ENCODE assay signal across 8 mouse cellular contexts in genomic region chr2:15054496-15054895, GRCm38 (mm10). TPM values are rescaled to one million over a fixed set of nuclear protein-coding genes. Genes with fewer than 3 reads are reported as not detected.
DNase-seq lines count a peak whose midpoint lies in the region; ATAC-seq and TF ChIP-seq lines count a peak whose summit lies in the region.

No protein-coding gene starts in this region.

- H3K4me1 ChIP-seq in CH12.LX (ENCODE audit: control insufficient read depth in 1 of 2, insufficient read depth in 2 of 2), result peaks cover 2 to 23% of the 10 kb centered on the region in 2 experiments; a peak in 2 of 4 replicates
- peaks cover 35% of the 10 kb centered on the region for H3K4me1 ChIP-seq in forebrain, embryonic 13.5 days
- H3K4me1 ChIP-seq in liver, embryonic 12.5 days, result peaks cover 30% of the 10 kb centered on the region
- 0 out of 2 replicates have a peak, but pooled peaks cover 7% of the 10 kb centered on the region for H3K4me1 ChIP-seq in stomach, embryonic 15.5 days

- H3K79me2 ChIP-seq in CH12.LX (replicated peaks; ENCODE audit: control insufficient read depth, extremely low read depth, insufficient read depth, poor library complexity, severe bottlenecking), result no peaks in the 10 kb centered on the region; the same call in 1 of the 2 replicates

- TF ChIP-seq POLR2A in CH12.LX (IDR thresholded peaks at IDR 0.05; ENCODE audit: low read depth, low read length), result no peak

- no peak for DNase-seq in gastrocnemius, adult 2 months
- DNase-seq in gastrocnemius, adult 8-10 months (ENCODE audit: low spot score in 2 of 2), result no peak
- peak; percentile 23 for DNase-seq in CH12.LX (ENCODE audit: extremely low read depth)
- DNase-seq in urinary bladder, postnatal 10 days (ENCODE audit: low spot score), result no peak
- no peak for DNase-seq in gastrocnemius, postnatal 10 days

- H3K27me3 ChIP-seq in CH12.LX (replicated peaks), result no peaks in the 10 kb centered on the region
- H3K27me3 ChIP-seq in forebrain, embryonic 13.5 days, result no peaks in the 10 kb centered on the region
- no peaks in the 10 kb centered on the region for H3K27me3 ChIP-seq in liver, embryonic 12.5 days (replicated peaks)
- H3K27me3 ChIP-seq in stomach, embryonic 15.5 days (replicated peaks), result no peaks in the 10 kb centered on the region

- H3K4me2 ChIP-seq in CH12.LX (ENCODE audit: insufficient read depth, low read depth, poor library complexity, severe bottlenecking), result peak overlapping the region; percentile 77
- peak overlapping the region; percentile 64 for H3K4me2 ChIP-seq in forebrain, embryonic 13.5 days
- H3K4me2 ChIP-seq in liver, embryonic 12.5 days, result peak overlapping the region; percentile 71
- peak overlapping the region; percentile 74 for H3K4me2 ChIP-seq in stomach, embryonic 15.5 days

- peak overlapping the region; percentile 85 for H3K9ac ChIP-seq in CH12.LX (ENCODE audit: insufficient read depth, low read depth)
- peak overlapping the region; percentile 73 for H3K9ac ChIP-seq in forebrain, embryonic 13.5 days
- H3K9ac ChIP-seq in liver, embryonic 12.5 days, result peak overlapping the region; percentile 91
- H3K9ac ChIP-seq in stomach, embryonic 15.5 days, result peak overlapping the region; percentile 46

- H3K9me3 ChIP-seq in CH12.LX (replicated peaks; ENCODE audit: low read length), result no peaks in the 10 kb centered on the region
- H3K9me3 ChIP-seq in forebrain, embryonic 13.5 days (replicated peaks), result no peaks in the 10 kb centered on the region
- H3K9me3 ChIP-seq in liver, embryonic 12.5 days (replicated peaks), result no peaks in the 10 kb centered on the region
- H3K9me3 ChIP-seq in stomach, embryonic 15.5 days, result no peaks in the 10 kb centered on the region

- ATAC-seq in forebrain, embryonic 13.5 days, result no peak
- ATAC-seq in liver, embryonic 12.5 days, result peak; percentile 14; the same call in 1 of the 2 replicates
- ATAC-seq in stomach, embryonic 15.5 days (ENCODE audit: insufficient read depth, low FRiP score, low read depth), result peak; percentile 3

- intact Hi-C loops in gastrocnemius, adult 2 months (cut with DNase I), result no loop called here

- H3K4me3 ChIP-seq in gastrocnemius, adult 2 months, result peak overlapping the region; percentile 95
- H3K4me3 ChIP-seq in CH12.LX (replicated peaks in 1 of 3; ENCODE audit: low read depth in 2 of 3, low read length in 2 of 3, poor library complexity in 1 of 3), result peak overlapping the region; percentile 65 to 87 (median 80)
- peak overlapping the region; percentile 74 for H3K4me3 ChIP-seq in forebrain, embryonic 13.5 days
- peak overlapping the region; percentile 93 for H3K4me3 ChIP-seq in liver, embryonic 12.5 days
- peak overlapping the region; percentile 79 for H3K4me3 ChIP-seq in stomach, embryonic 15.5 days (replicated peaks)

- 23% methylated on average over 10 of the region's 10 CpGs for WGBS in forebrain, embryonic 13.5 days
- WGBS in liver, embryonic 12.5 days (ENCODE audit: insufficient replicate concordance), result 23% methylated on average over 10 of the region's 10 CpGs
- WGBS in stomach, embryonic 15.5 days, result 16% methylated on average over 10 of the region's 10 CpGs

- peak overlapping the region; percentile 98 for H3K27ac ChIP-seq in gastrocnemius, adult 2 months
- H3K27ac ChIP-seq in CH12.LX (ENCODE audit: insufficient read depth, low read depth), result peak overlapping the region; percentile 14; the same call in 1 of the 2 replicates
- H3K27ac ChIP-seq in forebrain, embryonic 13.5 days, result peak overlapping the region; percentile 60
- peak overlapping the region; percentile 77 for H3K27ac ChIP-seq in liver, embryonic 12.5 days
- H3K27ac ChIP-seq in stomach, embryonic 15.5 days, result peak overlapping the region; percentile 91

- no peak for TF ChIP-seq RAD21 in CH12.LX (IDR thresholded peaks at IDR 0.05; ENCODE audit: low read depth, low read length)

- in situ Hi-C loops in CH12.LX (cut with MboI; ENCODE audit: low pct_ligation_motif_present, low pct_unique_long_range_greater_than_20kb, low sequenced_read_pairs), result no loop called here

- no peak for TF ChIP-seq EP300 in CH12.LX (IDR thresholded peaks at IDR 0.05; ENCODE audit: low read length)

- no peak for TF ChIP-seq CTCF in gastrocnemius, adult 2 months (IDR thresholded peaks at IDR 0.05)
- no peak for TF ChIP-seq CTCF in CH12.LX (conservative IDR thresholded peaks at IDR 0.05 in 1 of 2, IDR thresholded peaks at IDR 0.05 in 1 of 2; ENCODE audit: low read depth in 2 of 2, low read length in 2 of 2)

- no peaks in the 10 kb centered on the region for H3K36me3 ChIP-seq in CH12.LX (replicated peaks in 1 of 2; ENCODE audit: control insufficient read depth in 1 of 2, insufficient read depth in 1 of 2, low read length in 1 of 2)
- 0 out of 2 replicates have a peak, but pooled peaks cover 5% of the 10 kb centered on the region for H3K36me3 ChIP-seq in forebrain, embryonic 13.5 days (ENCODE audit: poor library complexity, severe bottlenecking)
- H3K36me3 ChIP-seq in liver, embryonic 12.5 days, result no peaks in the 10 kb centered on the region
- H3K36me3 ChIP-seq in stomach, embryonic 15.5 days, result no peaks in the 10 kb centered on the region

- dilution Hi-C loops in CH12.LX (cut with MboI; ENCODE audit: extremely low pct_ligation_motif_present, extremely low pct_unique_long_range_greater_than_20kb, low sequenced_read_pairs), result no loop called here

TF ChIP-seq in CH12.LX, 34 proteins besides CTCF, POLR2A, EP300 and RAD21:
- no peak for TF ChIP-seq NRF1 (IDR thresholded peaks at IDR 0.05; ENCODE audit: low read depth, low read length)
- no peak for TF ChIP-seq ETS1 (conservative IDR thresholded peaks at IDR 0.05; ENCODE audit: low read depth, low read length)
- no peak for TF ChIP-seq UBTF (IDR thresholded peaks at IDR 0.05; ENCODE audit: low read depth, low read length)
- TF ChIP-seq MAFK (IDR thresholded peaks at IDR 0.05; ENCODE audit: insufficient replicate concordance, low read length), result no peak
- no peak for TF ChIP-seq TCF12 (IDR thresholded peaks at IDR 0.05; ENCODE audit: low read depth, low read length)
- no peak for TF ChIP-seq MYC (IDR thresholded peaks at IDR 0.05; ENCODE audit: low read depth, low read length)
- TF ChIP-seq GABPA (IDR thresholded peaks at IDR 0.05; ENCODE audit: insufficient replicate concordance, low read depth, low read length), result no peak
- TF ChIP-seq IRF4 (IDR thresholded peaks at IDR 0.05; ENCODE audit: low read depth, low read length), result no peak
- TF ChIP-seq ZC3H11A (IDR thresholded peaks at IDR 0.05; ENCODE audit: low read depth, low read length), result no peak
- TF ChIP-seq SMC3 (IDR thresholded peaks at IDR 0.05; ENCODE audit: low read depth, low read length), result no peak
- TF ChIP-seq HCFC1 (IDR thresholded peaks at IDR 0.05; ENCODE audit: low read depth, low read length), result no peak
- TF ChIP-seq ELF1 (IDR thresholded peaks at IDR 0.05; ENCODE audit: low read depth, low read length), result no peak
- no peak for TF ChIP-seq CHD2 (IDR thresholded peaks at IDR 0.05; ENCODE audit: low read length)
- TF ChIP-seq BHLHE40 (IDR thresholded peaks at IDR 0.05; ENCODE audit: low read depth, low read length), result no peak
- no peak for TF ChIP-seq JUN (IDR thresholded peaks at IDR 0.05; ENCODE audit: insufficient read depth, low read depth, low read length)
- TF ChIP-seq NELFE (IDR thresholded peaks at IDR 0.05; ENCODE audit: low read depth, low read length), result no peak
- TF ChIP-seq USF1 (IDR thresholded peaks at IDR 0.05; ENCODE audit: low read depth, low read length), result no peak

RNA-seq across cellular contexts. Expression of gene Nsun6, which starts 0.4 kb away (rescaled TPM):
- total RNA-seq in gastrocnemius, adult 2 months (2021), result 1 to 10 TPM; 2.3 to 2.8 TPM
- total RNA-seq in gastrocnemius, adult 8-10 months (2022), result 1 to 10 TPM; 1.8 to 2.8 (median 1.9) TPM
- 4.6 and 5.0 TPM in 2 replicates for total RNA-seq in CH12.LX (2012; rRNA removed)
- 8.1 and 8.4 TPM in 2 replicates for total RNA-seq in CH12.LX (2014; rRNA removed)
- polyA plus RNA-seq in CH12.LX (2012; ENCODE audit: insufficient read length, low read depth), result 4.6 and 6.1 TPM in 2 replicates
- 18.6 and 19.8 TPM in 2 replicates for polyA plus RNA-seq in forebrain, embryonic 13.5 days (2015; fragmentation: Nextera tagmentation; extraction: Ambion mirVana)
- polyA plus RNA-seq in liver, embryonic 12.5 days (2016; fragmentation: Nextera tagmentation; extraction: Ambion mirVana), result 5.6 and 5.7 TPM in 2 replicates
- polyA plus RNA-seq in stomach, embryonic 15.5 days (2015; fragmentation: Nextera tagmentation; extraction: Ambion mirVana), result 8.5 and 10.0 TPM in 2 replicates
- 1 to 10 TPM; 3.3 to 5.0 TPM for total RNA-seq in gastrocnemius, postnatal 10 days (2021)

RNA-seq across cellular contexts. Expression of gene Arl5b, which starts 5.3 kb away (rescaled TPM):
- total RNA-seq in gastrocnemius, adult 2 months (2021), result 10 to 100 TPM; 14.6 to 22.1 TPM
- total RNA-seq in gastrocnemius, adult 8-10 months (2022), result 10 to 100 TPM; 17.1 to 20.0 (median 19.5) TPM
- total RNA-seq in CH12.LX (2012; rRNA removed), result 4.2 and 5.0 TPM in 2 replicates
- 7.1 and 8.2 TPM in 2 replicates for total RNA-seq in CH12.LX (2014; rRNA removed)
- polyA plus RNA-seq in CH12.LX (2012; ENCODE audit: insufficient read length, low read depth), result 4.8 and 5.2 TPM in 2 replicates
- polyA plus RNA-seq in forebrain, embryonic 13.5 days (2015; fragmentation: Nextera tagmentation; extraction: Ambion mirVana), result 37.1 and 38.6 TPM in 2 replicates
- polyA plus RNA-seq in liver, embryonic 12.5 days (2016; fragmentation: Nextera tagmentation; extraction: Ambion mirVana), result 8.2 and 9.6 TPM in 2 replicates
- 24.4 and 26.2 TPM in 2 replicates for polyA plus RNA-seq in stomach, embryonic 15.5 days (2015; fragmentation: Nextera tagmentation; extraction: Ambion mirVana)
- 10 to 100 TPM; 21.4 to 24.8 TPM for total RNA-seq in gastrocnemius, postnatal 10 days (2021)

Comparison
In these comparisons a context has a peak if more than half of its experiments do, and no peak if none do; other contexts are left out.
1. H3K27ac ChIP-seq: peak in every context shown above with its lines; median percentile 98 in gastrocnemius, adult 2 months; 91 in stomach, embryonic 15.5 days; 77 in liver, embryonic 12.5 days; 60 in forebrain, embryonic 13.5 days; 14 in CH12.LX.